14 mouse cellular contexts compared by ENCODE assay signal in the genomic region with DNA sequence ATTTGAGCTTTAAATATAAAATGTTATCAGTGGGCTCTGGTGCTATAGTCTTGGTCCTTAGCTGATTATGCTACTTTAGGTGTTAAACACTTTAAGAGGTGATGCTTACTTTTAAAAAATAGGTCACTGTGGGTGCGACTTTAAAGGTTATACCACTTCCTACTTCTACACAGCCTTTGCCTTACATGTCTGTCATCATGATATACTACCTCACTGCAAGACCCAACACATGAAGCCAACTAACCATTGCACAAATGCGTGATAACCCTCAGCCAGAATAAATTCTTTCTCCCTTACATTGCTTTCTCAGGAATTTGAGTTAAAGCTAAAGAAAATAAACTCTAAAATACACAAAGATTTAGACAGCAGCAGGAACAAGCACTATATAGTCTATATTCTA.
"Had no signal": no experiment of that assay in that cellular context is flagged by ENCODE, and none has a peak within 500 bp of the region (broad histone marks: within the 10 kb centered on the region; RNA-seq: fewer than 3 reads in every experiment).

No protein-coding gene starts in this region.

- H3K9ac ChIP-seq: limb, embryonic 12.5 days; liver, embryonic 15.5 days; neural tube, embryonic 13.5 days had no signal

- H3K4me2 ChIP-seq: limb, embryonic 12.5 days; liver, embryonic 15.5 days; neural tube, embryonic 13.5 days had no signal

- H3K4me1 ChIP-seq: limb, embryonic 12.5 days; liver, embryonic 15.5 days; midbrain, embryonic 10.5 days; neural tube, embryonic 13.5 days had no signal

- H3K27me3 ChIP-seq: limb, embryonic 12.5 days; liver, embryonic 15.5 days; neural tube, embryonic 13.5 days had no signal

- H3K4me3 ChIP-seq: limb, embryonic 12.5 days; liver, embryonic 15.5 days; midbrain, embryonic 10.5 days; neural tube, embryonic 13.5 days had no signal

- H3K9me3 ChIP-seq: limb, embryonic 12.5 days; liver, embryonic 15.5 days; midbrain, embryonic 10.5 days; neural tube, embryonic 13.5 days had no signal

- H3K27ac ChIP-seq: kidney, postnatal 0 days; limb, embryonic 12.5 days; liver, embryonic 15.5 days; midbrain, embryonic 10.5 days; neural tube, embryonic 13.5 days had no signal

- DNase-seq: kidney, adult 9 months; kidney, postnatal 36 days; lung, adult 2 months; lung, postnatal 36 days; midbrain, embryonic 14.5 days; retina, postnatal 1 day; right cerebral cortex, postnatal 14 days; thymus, postnatal 14 days had no signal

- H3K36me3 ChIP-seq: limb, embryonic 12.5 days; liver, embryonic 15.5 days; midbrain, embryonic 10.5 days; neural tube, embryonic 13.5 days had no signal

- ATAC-seq: lung, postnatal 0 days had no signal
